Mouse (Mus musculus) stomach, embryonic 14.5 days (tissue): ENCODE data around the gene Phldb1. TPM values are rescaled to one million over a fixed set of nuclear protein-coding genes. Genes with fewer than 3 reads are reported as not detected.
A peak's percentile ranks its signal among the peaks of the same experiment; 100 is the strongest.

ENCODE experiments used
- ATAC-seq: fragments of 200-750 bp; cut with Nextera tagmentation; 2 replicates; pipeline ENCODE4 v1.8.0; 2017; ENCODE audit warnings: low read depth, moderate TSS enrichment; ENCODE audit not compliant: insufficient number of reproducible peaks, insufficient read depth, low FRiP score
- H3K27ac ChIP-seq: fragments of 300-500 bp; sonication (generic); 2 replicates; pipeline ENCODE4 v1.5.1; 2014; ENCODE audit warnings: mild to moderate bottlenecking, low read length, moderate library complexity, mixed read lengths
- H3K27me3 ChIP-seq: fragments of 300-500 bp; sonication (generic); 2 replicates; pipeline ENCODE4 v1.6.1; 2014; ENCODE audit warnings: low read length, control low read depth, mixed read lengths; ENCODE audit not compliant: control insufficient read depth, insufficient read depth
- H3K36me3 ChIP-seq: fragments of 300-500 bp; sonication (generic); 2 replicates; pipeline ENCODE4 v1.6.1; 2014; ENCODE audit warnings: mild to moderate bottlenecking, control low read depth, low read length, moderate library complexity, mixed read lengths; ENCODE audit not compliant: control insufficient read depth, insufficient read depth
- H3K4me1 ChIP-seq: fragments of 300-500 bp; sonication (generic); 2 replicates; pipeline ENCODE4 v1.6.1; 2014; ENCODE audit warnings: low read length, control low read depth, mixed read lengths; ENCODE audit not compliant: control insufficient read depth, insufficient read depth
- H3K4me2 ChIP-seq: fragments of 300-500 bp; sonication (generic); replicated peaks from 2 replicates; pipeline ENCODE4 v1.6.1; 2014; ENCODE audit warnings: low read depth, low read length, control low read depth
- H3K4me3 ChIP-seq: fragments of 300-500 bp; sonication (generic); 2 replicates; pipeline ENCODE4 v1.5.1; 2014; ENCODE audit warnings: low read depth, low read length, control low read depth
- H3K9ac ChIP-seq: fragments of 300-500 bp; sonication (generic); replicated peaks from 2 replicates; pipeline ENCODE4 v1.6.1; 2014; ENCODE audit warnings: low read depth, mild to moderate bottlenecking, control low read depth, low read length, moderate library complexity, mixed read lengths
- H3K9me3 ChIP-seq: fragments of 300-500 bp; sonication (generic); 2 replicates; pipeline ENCODE4 v1.6.1; 2016; ENCODE audit warnings: low read depth, low read length, control low read depth; ENCODE audit not compliant: control insufficient read depth
- WGBS: fragments of 180-500 bp; shearing (Covaris S2); extraction: QIAGEN DNeasy Blood & Tissue Kit; methylation state at CpG from one replicate; pipeline ENCODE4 v1.1.7; 2014; 5-methylcytosine and 5-hydroxymethylcytosine counted together
- polyA plus RNA-seq: library from polyadenylated mRNA; unstranded; fragments of >200 nt; fragmentation: Nextera tagmentation; extraction: Ambion mirVana; gene quantifications from 2 replicates; pipeline ENCODE4 v1.2.1, GENCODE M21; 2014

Phldb1 gene
- polyA plus RNA-seq, 1 experiment from 2014 or later: 26.7 TPM

DNA sequence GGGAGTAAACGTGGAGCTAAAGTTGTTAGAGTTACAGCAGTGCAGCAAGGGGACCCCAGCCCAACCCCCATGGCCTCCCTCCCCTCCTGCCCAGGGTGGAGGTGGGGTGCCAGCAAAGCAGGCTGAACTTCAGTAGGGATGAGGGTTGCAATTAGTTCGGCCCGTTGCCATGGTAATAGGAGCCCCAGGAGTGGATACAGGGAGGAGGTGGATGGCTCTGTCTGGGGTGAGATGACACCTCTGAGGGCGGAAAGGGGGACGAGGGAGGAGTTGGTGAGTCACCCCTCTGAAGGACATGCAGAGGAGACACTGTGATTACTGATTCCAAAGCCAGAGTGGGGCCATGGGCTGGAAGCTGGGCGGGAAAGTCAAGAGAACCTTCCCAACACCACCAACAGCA is 26.1 kb downstream of the Phldb1 start:
- Histone ChIP-seq H3K4me3 (peak overlapping the region; percentile 27), H3K36me3 (peaks cover 30% of the 10 kb centered on the region), H3K27ac (peak overlapping the region; percentile 36; the same call in 1 of the 2 replicates), H3K4me2 (peak overlapping the region; percentile 58), H3K4me1 (peaks cover 10% of the 10 kb centered on the region; the same call in 1 of the 2 replicates), H3K9ac (peak overlapping the region; percentile 33; the same call in 1 of the 2 replicates), H3K9me3 (no peaks in the 10 kb centered on the region), H3K27me3 (no peaks in the 10 kb centered on the region)
- 28% methylated on average over 6 of the region's 6 CpGs for WGBS
- no peak; the same call in 1 of the 2 replicates for ATAC-seq

DNA sequence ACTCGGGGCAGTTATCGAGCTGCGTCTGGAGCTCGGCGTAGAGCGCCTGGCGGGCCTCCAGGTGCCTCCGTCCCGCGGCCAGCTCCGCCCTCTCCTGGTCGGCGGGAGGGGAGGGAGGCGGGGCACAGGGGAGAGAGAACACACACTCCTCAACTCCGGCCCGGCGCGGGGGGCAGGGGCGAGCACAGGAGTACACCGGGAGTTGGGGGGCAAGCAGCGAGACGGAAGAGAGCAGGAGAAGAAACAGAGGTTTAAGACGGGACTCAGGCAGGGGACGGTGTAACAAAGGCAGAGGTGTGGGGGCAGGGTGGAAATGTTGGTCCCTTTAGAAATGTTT is 26.6 kb downstream of the Phldb1 start:
- peak; percentile 79 for ATAC-seq
- H3K9ac ChIP-seq: peak overlapping the region; percentile 33
- WGBS: 2% methylated on average over 23 of the region's 24 CpGs
- H3K27ac ChIP-seq: peak overlapping the region; percentile 61; the same call in 1 of the 2 replicates
- H3K27me3 ChIP-seq: no peaks in the 10 kb centered on the region
- peak overlapping the region; percentile 27 for H3K4me3 ChIP-seq
- peaks cover 7% of the 10 kb centered on the region; the same call in 1 of the 2 replicates for H3K4me1 ChIP-seq
- peak overlapping the region; percentile 58 for H3K4me2 ChIP-seq
- peaks cover 30% of the 10 kb centered on the region for H3K36me3 ChIP-seq
- H3K9me3 ChIP-seq: no peaks in the 10 kb centered on the region

DNA sequence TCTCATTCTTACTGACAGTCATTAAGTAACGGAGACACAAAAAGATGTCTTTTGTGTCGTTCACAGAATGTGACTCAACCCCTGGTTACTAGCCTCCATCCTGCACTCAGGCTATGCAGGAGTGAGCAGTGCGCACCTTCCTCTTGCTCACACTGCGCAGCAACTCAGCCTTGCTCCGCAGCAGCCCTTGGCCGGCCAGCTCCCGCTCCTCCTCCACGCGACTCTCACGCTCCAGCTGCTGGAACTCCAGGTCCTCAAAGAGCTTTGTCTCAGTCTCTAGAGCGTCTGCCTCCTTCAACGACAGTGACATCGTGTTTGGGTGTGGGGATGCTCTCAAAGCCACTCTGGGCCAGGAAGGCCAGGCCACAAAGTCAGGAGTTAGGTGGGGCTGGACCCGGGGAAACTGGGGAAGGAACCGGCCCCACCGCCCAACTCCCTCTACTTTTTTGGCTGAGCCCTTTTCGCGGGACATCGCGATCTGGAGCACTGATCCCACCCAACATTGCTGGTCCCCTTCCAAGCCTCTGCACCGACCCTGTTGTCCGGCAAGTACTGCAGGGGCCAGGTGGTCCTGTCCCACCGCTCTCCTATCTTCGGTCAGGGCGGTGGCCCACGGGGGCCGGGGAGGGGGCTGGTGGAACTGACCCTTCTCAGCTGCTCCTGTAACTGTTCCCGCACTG is 27.1 kb downstream of the Phldb1 start:
- H3K9ac ChIP-seq: peak overlapping the region; percentile 33
- 19% methylated on average over 28 of the region's 28 CpGs for WGBS
- peaks cover 5% of the 10 kb centered on the region; the same call in 1 of the 2 replicates for H3K4me1 ChIP-seq
- H3K27ac ChIP-seq: peak overlapping the region; percentile 61; the same call in 1 of the 2 replicates
- H3K9me3 ChIP-seq: no peaks in the 10 kb centered on the region
- H3K36me3 ChIP-seq: peaks cover 28% of the 10 kb centered on the region
- no peak for ATAC-seq
- no peaks in the 10 kb centered on the region for H3K27me3 ChIP-seq
- H3K4me3 ChIP-seq: peak overlapping the region; percentile 27
- peak overlapping the region; percentile 58 for H3K4me2 ChIP-seq

DNA sequence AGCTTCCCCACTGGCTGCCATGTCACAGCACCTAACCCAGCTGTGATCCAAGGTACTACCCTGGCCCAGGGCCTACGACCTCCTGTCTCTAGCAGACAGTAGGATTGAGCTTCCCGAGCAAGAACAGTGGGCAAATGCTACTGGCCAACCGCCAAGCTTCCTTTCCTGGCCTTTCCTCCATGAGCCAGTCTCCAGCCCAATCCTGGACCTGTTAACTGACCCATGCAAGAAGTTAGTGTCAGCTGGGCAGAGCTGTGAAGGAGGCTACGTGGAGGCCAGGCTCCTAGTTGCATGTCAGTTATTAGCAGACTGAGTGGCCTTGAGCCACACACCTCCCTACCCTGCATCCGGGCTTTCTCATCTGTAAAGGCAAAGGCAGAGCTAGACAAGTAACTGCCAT is 35.3 kb downstream of the Phldb1 start:
- no peaks in the 10 kb centered on the region for H3K9me3 ChIP-seq
- no peak overlapping the region for H3K4me3 ChIP-seq
- H3K4me2 ChIP-seq: no peak overlapping the region
- H3K27me3 ChIP-seq: no peaks in the 10 kb centered on the region
- H3K4me1 ChIP-seq: no peaks in the 10 kb centered on the region
- H3K27ac ChIP-seq: no peak overlapping the region
- peaks cover 44% of the 10 kb centered on the region for H3K36me3 ChIP-seq
- WGBS: 82% methylated on average over 5 of the region's 5 CpGs
- no peak for ATAC-seq
- no peak overlapping the region for H3K9ac ChIP-seq

DNA sequence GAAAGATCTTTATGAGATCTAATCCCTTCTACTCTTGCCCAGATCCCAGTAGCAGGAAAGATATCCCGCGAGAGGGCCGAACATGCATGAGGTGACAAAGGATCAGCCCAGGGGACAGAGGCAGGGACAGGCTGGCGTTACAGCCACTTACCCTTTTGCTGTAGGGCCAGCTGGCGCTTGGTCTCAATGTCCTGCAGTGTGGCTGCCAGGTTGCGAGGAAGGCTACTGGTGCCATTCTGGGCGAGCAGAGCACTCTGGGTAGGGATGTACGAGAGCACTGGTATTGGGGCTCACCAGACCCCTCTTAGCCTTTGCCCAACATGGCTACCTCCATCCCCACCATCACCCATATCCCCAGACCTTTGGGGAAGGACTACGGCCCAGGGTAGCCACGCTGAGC is 35.8 kb downstream of the Phldb1 start:
- Histone ChIP-seq H3K4me2 (no peak overlapping the region), H3K36me3 (peaks cover 47% of the 10 kb centered on the region), H3K4me3 (no peak overlapping the region), H3K9me3 (no peaks in the 10 kb centered on the region), H3K27ac (no peak overlapping the region), H3K4me1 (no peaks in the 10 kb centered on the region), H3K9ac (no peak overlapping the region), H3K27me3 (no peaks in the 10 kb centered on the region)
- ATAC-seq: no peak
- WGBS: 85% methylated on average over 10 of the region's 10 CpGs

DNA sequence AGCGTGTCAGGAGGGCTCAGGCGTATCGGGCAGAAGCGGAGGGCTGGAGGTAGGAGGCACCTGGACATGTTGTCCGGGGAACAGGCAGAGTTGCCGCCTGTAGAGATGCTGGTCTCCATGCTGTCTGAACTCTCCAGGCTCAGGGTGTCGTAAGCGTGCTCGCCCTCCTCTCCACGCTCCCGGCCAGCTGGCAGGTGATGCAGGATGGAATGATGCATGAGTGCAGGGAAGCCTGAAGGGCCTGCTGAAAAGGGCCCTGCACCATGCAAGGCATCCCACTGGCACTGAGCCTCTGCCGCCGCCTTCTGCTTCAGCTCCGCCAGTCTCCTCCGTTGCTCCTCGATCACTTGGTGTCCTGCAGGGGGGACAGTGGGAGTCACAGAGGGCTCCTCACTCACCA is 37.1 kb downstream of the Phldb1 start:
- H3K27me3 ChIP-seq: no peaks in the 10 kb centered on the region
- H3K9me3 ChIP-seq: no peaks in the 10 kb centered on the region
- H3K27ac ChIP-seq: no peak overlapping the region
- ATAC-seq: no peak
- WGBS: 92% methylated on average over 16 of the region's 16 CpGs
- H3K4me3 ChIP-seq: no peak overlapping the region
- no peaks in the 10 kb centered on the region for H3K4me1 ChIP-seq
- peaks cover 52% of the 10 kb centered on the region for H3K36me3 ChIP-seq
- no peak overlapping the region for H3K9ac ChIP-seq
- H3K4me2 ChIP-seq: no peak overlapping the region

DNA sequence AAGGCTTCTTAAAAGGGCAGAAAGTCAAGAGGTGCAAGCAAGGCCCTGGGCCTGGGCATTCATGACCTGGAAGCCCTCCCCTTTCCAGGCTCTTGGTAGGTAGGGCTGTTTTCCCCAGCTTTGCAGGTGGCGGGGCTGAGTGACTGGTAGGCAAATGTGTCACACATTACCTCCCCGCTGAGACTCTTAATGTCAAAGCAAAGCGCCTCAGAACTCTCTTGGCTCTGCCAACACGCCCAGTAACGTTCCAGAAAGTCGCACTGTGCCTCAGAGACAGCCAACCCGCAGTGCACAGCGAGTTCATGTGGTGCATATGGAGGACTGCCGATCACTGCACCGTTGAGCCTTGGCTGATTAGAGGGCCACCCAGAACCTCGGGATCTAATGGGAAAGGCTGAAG is 41.9 kb downstream of the Phldb1 start:
- Histone ChIP-seq H3K4me3 (no peak overlapping the region), H3K27ac (no peak overlapping the region), H3K9me3 (no peaks in the 10 kb centered on the region), H3K36me3 (peaks cover 56% of the 10 kb centered on the region), H3K4me2 (no peak overlapping the region), H3K4me1 (peaks cover 6% of the 10 kb centered on the region; the same call in 1 of the 2 replicates), H3K27me3 (no peaks in the 10 kb centered on the region), H3K9ac (no peak overlapping the region)
- no peak for ATAC-seq
- 86% methylated on average over 11 of the region's 11 CpGs for WGBS

DNA sequence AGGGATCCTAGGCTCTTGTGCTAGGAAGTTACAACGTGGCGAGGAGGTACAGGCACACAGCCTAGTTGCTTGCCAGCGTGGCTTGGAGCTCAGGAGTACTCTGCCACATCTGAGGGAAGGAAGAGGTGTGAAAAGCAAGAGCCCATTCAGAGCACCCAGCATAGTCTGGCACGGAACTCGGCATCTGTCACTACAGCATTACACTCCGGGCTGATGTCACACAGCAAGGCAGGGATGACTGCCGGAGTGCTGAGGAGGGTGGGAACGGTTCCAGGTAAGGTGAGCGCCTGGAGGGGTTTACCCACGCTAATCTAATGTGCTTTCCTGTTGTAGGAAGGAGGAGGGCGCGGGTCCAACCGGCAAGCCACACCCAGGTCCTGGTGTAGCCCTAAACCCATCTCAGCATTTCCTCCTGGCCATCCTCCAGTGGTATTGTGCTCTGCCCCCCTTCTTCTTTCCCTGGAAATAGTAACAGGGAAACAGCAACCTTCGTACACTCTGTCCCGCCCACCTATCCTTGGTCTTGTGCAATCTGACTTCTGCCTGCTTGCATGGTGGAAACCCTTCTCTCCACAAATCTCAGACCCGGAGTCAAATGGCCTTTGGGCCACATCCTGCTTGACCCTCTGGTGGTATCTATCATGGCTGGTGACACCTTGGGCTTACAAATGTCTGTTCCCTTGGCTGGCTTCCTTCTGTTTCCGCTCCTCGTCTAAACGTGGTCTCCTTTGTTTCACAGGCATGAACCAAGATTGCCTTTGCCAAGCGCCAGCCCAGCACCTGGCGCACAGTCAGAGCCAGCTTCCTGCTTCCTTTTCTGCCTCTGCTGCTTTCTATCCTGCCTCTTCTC is 43.1 kb downstream of the Phldb1 start:
- no peak overlapping the region for H3K4me3 ChIP-seq
- H3K9ac ChIP-seq: no peak overlapping the region
- peaks cover 60% of the 10 kb centered on the region for H3K36me3 ChIP-seq
- no peak overlapping the region for H3K4me2 ChIP-seq
- H3K9me3 ChIP-seq: no peaks in the 10 kb centered on the region
- ATAC-seq: 0 out of 2 replicates have a peak, but pooled peaks have one; percentile 47
- 64% methylated on average over 21 of the region's 21 CpGs for WGBS
- no peak overlapping the region for H3K27ac ChIP-seq
- peaks cover 6% of the 10 kb centered on the region; the same call in 1 of the 2 replicates for H3K4me1 ChIP-seq
- H3K27me3 ChIP-seq: no peaks in the 10 kb centered on the region
